Mouse (Mus musculus) embryonic facial prominence, embryonic 15.5 days (tissue): ENCODE measurements around the gene Galnt14. TPM values are rescaled to one million over a fixed set of nuclear protein-coding genes. Genes with fewer than 3 reads are reported as not detected.

Experiments
- ATAC-seq: fragments of 200-750 bp; cut with Nextera tagmentation; 2 replicates; pipeline ENCODE4 v1.8.0; 2017; ENCODE audit warnings: low read depth, moderate TSS enrichment; ENCODE audit not compliant: insufficient number of reproducible peaks, low FRiP score, low TSS enrichment
- H3K27ac ChIP-seq: fragments of 300-500 bp; sonication (generic); replicated peaks from 2 replicates; pipeline ENCODE4 v1.5.1; 2015; ENCODE audit warnings: mild to moderate bottlenecking, inconsistent platforms
- H3K27me3 ChIP-seq: fragments of 300-500 bp; sonication (generic); 2 replicates; pipeline ENCODE4 v1.6.1; 2015; ENCODE audit warnings: inconsistent platforms
- H3K36me3 ChIP-seq: fragments of 300-500 bp; sonication (generic); 2 replicates; pipeline ENCODE4 v1.6.1; 2015; ENCODE audit warnings: mild to moderate bottlenecking, inconsistent platforms
- H3K4me1 ChIP-seq: fragments of 300-500 bp; sonication (generic); 2 replicates; pipeline ENCODE4 v1.6.1; 2015; ENCODE audit warnings: inconsistent platforms
- H3K4me2 ChIP-seq: fragments of 300-500 bp; sonication (generic); replicated peaks from 2 replicates; pipeline ENCODE4 v1.6.1; 2015; ENCODE audit warnings: mild to moderate bottlenecking, inconsistent platforms
- H3K4me3 ChIP-seq: fragments of 300-500 bp; sonication (generic); replicated peaks from 2 replicates; pipeline ENCODE4 v1.5.1; 2015; ENCODE audit warnings: mild to moderate bottlenecking, inconsistent platforms
- H3K9ac ChIP-seq: fragments of 300-500 bp; sonication (generic); 2 replicates; pipeline ENCODE4 v1.6.1; 2015; ENCODE audit warnings: inconsistent platforms
- H3K9me3 ChIP-seq: fragments of 300-500 bp; sonication (generic); replicated peaks from 2 replicates; pipeline ENCODE4 v1.6.1; 2016; ENCODE audit warnings: inconsistent platforms
- WGBS: fragments of 180-500 bp; shearing (Covaris S2); methylation state at CpG from one replicate; pipeline ENCODE4 v1.1.7; 2015; 5-methylcytosine and 5-hydroxymethylcytosine counted together
- polyA plus RNA-seq: library from polyadenylated mRNA; unstranded; fragments of >200 nt; fragmentation: Nextera tagmentation; extraction: Ambion mirVana; gene quantifications from 2 replicates; pipeline ENCODE4 v1.2.1, GENCODE M21; 2015

The Galnt14 gene
- 7.0 and 9.0 TPM in 2 replicates for polyA plus RNA-seq

- no peaks in the 10 kb centered on the region for H3K36me3 ChIP-seq
- no peak within 1 kb of the TSS for H3K27ac ChIP-seq
- peak within 1 kb of the TSS; percentile 6; the same call in 1 of the 2 replicates for H3K9ac ChIP-seq
- peaks cover 43% of the 10 kb centered on the region for H3K27me3 ChIP-seq
- peaks cover 21% of the 10 kb centered on the region for H3K4me1 ChIP-seq
- peak within 1 kb of the TSS; percentile 53 for H3K4me3 ChIP-seq
- H3K4me2 ChIP-seq = peak within 1 kb of the TSS; percentile 85
- no peaks in the 10 kb centered on the region for H3K9me3 ChIP-seq
- peak; percentile 78 for ATAC-seq
- WGBS = under 1% methylated on average over 72 of the region's 75 CpGs
Measured at GRCm38 (mm10) chr17:73710042-73710911, at the start of gene Galnt14. TSS of gene Galnt14 (minus strand) at chr17:73710453.

GRCm38 (mm10) chr17:73743681-73744311 is 33.5 kb upstream of the Galnt14 start:
- 5% methylated on average over 6 of the region's 6 CpGs for WGBS
- H3K27me3 ChIP-seq = no peaks in the 10 kb centered on the region
- no peaks in the 10 kb centered on the region for H3K36me3 ChIP-seq
- no peak overlapping the region for H3K27ac ChIP-seq
- no peaks in the 10 kb centered on the region for H3K4me1 ChIP-seq
- no peaks in the 10 kb centered on the region for H3K9me3 ChIP-seq
- H3K4me2 ChIP-seq = no peak overlapping the region
- H3K9ac ChIP-seq = no peak overlapping the region
- no peak overlapping the region for H3K4me3 ChIP-seq
- ATAC-seq = peak; percentile 77

GRCm38 (mm10) chr17:73723885-73724682 is 13.8 kb upstream of the Galnt14 start:
- no peaks in the 10 kb centered on the region for H3K4me1 ChIP-seq
- H3K4me3 ChIP-seq = no peak overlapping the region
- H3K9ac ChIP-seq = no peak overlapping the region
- no peak overlapping the region for H3K27ac ChIP-seq
- no peak for ATAC-seq
- H3K27me3 ChIP-seq = no peaks in the 10 kb centered on the region
- WGBS = 54% methylated on average over 8 of the region's 8 CpGs
- no peak overlapping the region for H3K4me2 ChIP-seq
- no peaks in the 10 kb centered on the region for H3K36me3 ChIP-seq
- H3K9me3 ChIP-seq = no peaks in the 10 kb centered on the region

GRCm38 (mm10) chr17:73719021-73719748 is 8.9 kb upstream of the Galnt14 start:
- Histone ChIP-seq H3K9me3 (no peaks in the 10 kb centered on the region), H3K27me3 (no peaks in the 10 kb centered on the region; the same call in 1 of the 2 replicates), H3K27ac (no peak overlapping the region), H3K4me2 (no peak overlapping the region), H3K4me1 (no peaks in the 10 kb centered on the region), H3K9ac (no peak overlapping the region), H3K4me3 (no peak overlapping the region), H3K36me3 (no peaks in the 10 kb centered on the region)
- 58% methylated on average over 2 of the region's 2 CpGs for WGBS
- no peak for ATAC-seq

- WGBS = 62% methylated on average over 3 of the region's 3 CpGs
- H3K4me1 ChIP-seq = peaks cover 5% of the 10 kb centered on the region
- no peak overlapping the region for H3K27ac ChIP-seq
- H3K4me2 ChIP-seq = no peak overlapping the region
- peaks cover 11% of the 10 kb centered on the region for H3K27me3 ChIP-seq
- no peak overlapping the region for H3K9ac ChIP-seq
- no peaks in the 10 kb centered on the region for H3K9me3 ChIP-seq
- no peak overlapping the region for H3K4me3 ChIP-seq
- ATAC-seq = no peak
- H3K36me3 ChIP-seq = no peaks in the 10 kb centered on the region
Measured at GRCm38 (mm10) chr17:73716684-73717083, 6.4 kb upstream of the Galnt14 start.

GRCm38 (mm10) chr17:73714440-73715221 is 4.4 kb upstream of the Galnt14 start:
- H3K9me3 ChIP-seq = no peaks in the 10 kb centered on the region
- ATAC-seq = no peak
- peaks cover 13% of the 10 kb centered on the region for H3K4me1 ChIP-seq
- no peak overlapping the region for H3K4me3 ChIP-seq
- no peak overlapping the region for H3K9ac ChIP-seq
- no peak overlapping the region for H3K4me2 ChIP-seq
- H3K27ac ChIP-seq = no peak overlapping the region
- H3K36me3 ChIP-seq = no peaks in the 10 kb centered on the region
- H3K27me3 ChIP-seq = peaks cover 29% of the 10 kb centered on the region
- 85% methylated on average over 8 of the region's 8 CpGs for WGBS

GRCm38 (mm10) chr17:73713347-73713746 is 3.1 kb upstream of the Galnt14 start:
- Histone ChIP-seq H3K36me3 (no peaks in the 10 kb centered on the region), H3K9me3 (no peaks in the 10 kb centered on the region), H3K4me1 (peaks cover 21% of the 10 kb centered on the region), H3K27me3 (peaks cover 41% of the 10 kb centered on the region), H3K4me3 (no peak overlapping the region), H3K4me2 (no peak overlapping the region), H3K9ac (no peak overlapping the region), H3K27ac (no peak overlapping the region)
- WGBS = 36% methylated on average over 11 of the region's 11 CpGs
- no peak for ATAC-seq

- Histone ChIP-seq H3K4me2 (no peak overlapping the region), H3K4me3 (no peak overlapping the region), H3K27ac (no peak overlapping the region), H3K9ac (no peak overlapping the region), H3K4me1 (peaks cover 21% of the 10 kb centered on the region), H3K27me3 (peaks cover 43% of the 10 kb centered on the region), H3K9me3 (no peaks in the 10 kb centered on the region), H3K36me3 (no peaks in the 10 kb centered on the region)
- WGBS = 67% methylated on average over 15 of the region's 15 CpGs
- no peak for ATAC-seq
Measured at GRCm38 (mm10) chr17:73711919-73712318, 1.7 kb upstream of the Galnt14 start.

- peaks cover 21% of the 10 kb centered on the region for H3K4me1 ChIP-seq
- H3K27me3 ChIP-seq = peaks cover 43% of the 10 kb centered on the region
- H3K9me3 ChIP-seq = no peaks in the 10 kb centered on the region
- 1% methylated on average over 43 of the region's 43 CpGs for WGBS
- peak overlapping the region; percentile 6; the same call in 1 of the 2 replicates for H3K9ac ChIP-seq
- no peak for ATAC-seq
- peak overlapping the region; percentile 53 for H3K4me3 ChIP-seq
- H3K27ac ChIP-seq = no peak overlapping the region
- H3K4me2 ChIP-seq = peak overlapping the region; percentile 85
- H3K36me3 ChIP-seq = no peaks in the 10 kb centered on the region
Measured at GRCm38 (mm10) chr17:73709131-73710041, 867 bp downstream of the Galnt14 start.
